Mouse (Mus musculus) hindbrain, postnatal 0 days (tissue): Measurements from ENCODE around the gene Fsd1l. TPM values are rescaled to one million over a fixed set of nuclear protein-coding genes. Genes with fewer than 3 reads are reported as not detected.
A peak's percentile ranks its signal among the peaks of the same experiment; 100 is the strongest.

Experiments
- ATAC-seq: fragments of 200-750 bp; cut with Nextera tagmentation; 2 replicates; pipeline ENCODE4 v1.8.0; 2017; ENCODE audit warnings: mild to moderate bottlenecking, moderate TSS enrichment, moderate library complexity
- DNase-seq: peaks from one replicate; pipeline ENCODE4 v3.0.0-alpha.2; 2015; ENCODE audit warnings: low spot score
- H3K27ac ChIP-seq: fragments of 300-500 bp; sonication (generic); 2 replicates; pipeline ENCODE4 v1.5.1; 2014; ENCODE audit warnings: mild to moderate bottlenecking
- H3K27me3 ChIP-seq: fragments of 300-500 bp; sonication (generic); 2 replicates; pipeline ENCODE4 v1.6.1; 2014; ENCODE audit warnings: low read length, mixed read lengths; ENCODE audit not compliant: insufficient read depth
- H3K36me3 ChIP-seq: fragments of 300-500 bp; sonication (generic); 2 replicates; pipeline ENCODE4 v1.6.1; 2014; ENCODE audit warnings: low read length, mixed read lengths; ENCODE audit not compliant: insufficient read depth
- H3K4me1 ChIP-seq: fragments of 300-500 bp; sonication (generic); 2 replicates; pipeline ENCODE4 v1.6.1; 2014; ENCODE audit warnings: antibody characterized with exemption, low read length, mixed read lengths; ENCODE audit not compliant: insufficient read depth
- H3K4me2 ChIP-seq: fragments of 300-500 bp; sonication (generic); 2 replicates; pipeline ENCODE4 v1.6.1; 2014; ENCODE audit warnings: low read depth, mild to moderate bottlenecking, low read length, moderate library complexity, mixed read lengths
- H3K4me3 ChIP-seq: fragments of 300-500 bp; sonication (generic); 2 replicates; pipeline ENCODE4 v1.5.1; 2014; ENCODE audit warnings: low read length
- H3K9ac ChIP-seq: fragments of 300-500 bp; sonication (generic); replicated peaks from 2 replicates; pipeline ENCODE4 v1.6.1; 2014; ENCODE audit warnings: mild to moderate bottlenecking, low read length, moderate library complexity, mixed read lengths
- H3K9me3 ChIP-seq: fragments of 300-500 bp; sonication (generic); 2 replicates; pipeline ENCODE4 v1.6.1; 2016; ENCODE audit warnings: low read length, mixed read lengths
- CTCF ChIP-seq: IDR thresholded peaks from 2 replicates; pipeline ENCODE4 v1.5.1; 2016; ENCODE audit warnings: antibody characterized with exemption, control low read depth, low read depth
- WGBS: fragments of 180-500 bp; shearing (Covaris S2); extraction: QIAGEN DNeasy Blood & Tissue Kit; methylation state at CpG from one replicate; pipeline ENCODE4 v1.1.7; 2014; 5-methylcytosine and 5-hydroxymethylcytosine counted together
- polyA plus RNA-seq: library from polyadenylated mRNA; unstranded; fragments of >200 nt; fragmentation: Nextera tagmentation; extraction: Ambion mirVana; gene quantifications from 2 replicates; pipeline ENCODE4 v1.2.1, GENCODE M21; 2015
- total RNA-seq: library from RNA; depleted of rRNA; stranded (reverse); fragments of >200 nt; gene quantifications from 2 replicates; pipeline ENCODE4 v1.2.3, GENCODE M21; 2014; rRNA removed

Fsd1l gene
- total RNA-seq, result 21.4 and 23.0 TPM in 2 replicates
- 22.1 and 22.6 TPM in 2 replicates for polyA plus RNA-seq

- ATAC-seq (peak; percentile 91), DNase-seq (peak; percentile 91)
- Histone ChIP-seq H3K36me3 (no peaks in the 10 kb centered on the region), H3K27me3 (no peaks in the 10 kb centered on the region), H3K4me1 (peaks cover 12% of the 10 kb centered on the region; the same call in 1 of the 2 replicates), H3K9ac (peak within 1 kb of the TSS; percentile 80), H3K4me2 (peak within 1 kb of the TSS; percentile 81), H3K4me3 (peak within 1 kb of the TSS; percentile 89), H3K9me3 (no peaks in the 10 kb centered on the region), H3K27ac (peak within 1 kb of the TSS; percentile 78)
- WGBS, result under 1% methylated on average over 56 of the region's 88 CpGs
- peak; percentile 44 for TF ChIP-seq CTCF
Measured at GRCm38 (mm10) chr4:53631316-53632010, at the start of gene Fsd1l. Gene Fsd1l, plus strand, starts transcription at chr4:53631471.

- no peak overlapping the region for H3K9ac ChIP-seq
- H3K4me3 ChIP-seq, result no peak overlapping the region
- no peaks in the 10 kb centered on the region for H3K4me1 ChIP-seq
- H3K36me3 ChIP-seq, result no peaks in the 10 kb centered on the region
- no peak for TF ChIP-seq CTCF
- no peaks in the 10 kb centered on the region for H3K27me3 ChIP-seq
- no peak for DNase-seq
- no peak for ATAC-seq
- H3K4me2 ChIP-seq, result no peak overlapping the region
- no peak overlapping the region for H3K27ac ChIP-seq
- H3K9me3 ChIP-seq, result no peaks in the 10 kb centered on the region
Measured at GRCm38 (mm10) chr4:53587676-53588075, 43.6 kb upstream of the Fsd1l start.

- Histone ChIP-seq H3K27me3 (no peaks in the 10 kb centered on the region), H3K9me3 (no peaks in the 10 kb centered on the region), H3K4me1 (no peaks in the 10 kb centered on the region), H3K4me3 (no peak overlapping the region), H3K4me2 (no peak overlapping the region), H3K9ac (no peak overlapping the region), H3K36me3 (no peaks in the 10 kb centered on the region), H3K27ac (no peak overlapping the region)
- no peak for ATAC-seq
- DNase-seq, result no peak
- no peak for TF ChIP-seq CTCF
- WGBS, result 85% methylated on average over 1 of the region's 1 CpGs
Measured at GRCm38 (mm10) chr4:53588936-53589335, 42.3 kb upstream of the Fsd1l start.

- H3K9me3 ChIP-seq, result no peaks in the 10 kb centered on the region
- no peak for ATAC-seq
- H3K4me3 ChIP-seq, result no peak overlapping the region
- H3K27me3 ChIP-seq, result no peaks in the 10 kb centered on the region
- H3K36me3 ChIP-seq, result no peaks in the 10 kb centered on the region
- H3K4me1 ChIP-seq, result no peaks in the 10 kb centered on the region
- no peak for DNase-seq
- H3K27ac ChIP-seq, result no peak overlapping the region
- no peak overlapping the region for H3K4me2 ChIP-seq
- 86% methylated on average over 4 of the region's 4 CpGs for WGBS
- TF ChIP-seq CTCF, result no peak
- H3K9ac ChIP-seq, result no peak overlapping the region
Measured at GRCm38 (mm10) chr4:53589466-53589865, 41.8 kb upstream of the Fsd1l start.

DNA sequence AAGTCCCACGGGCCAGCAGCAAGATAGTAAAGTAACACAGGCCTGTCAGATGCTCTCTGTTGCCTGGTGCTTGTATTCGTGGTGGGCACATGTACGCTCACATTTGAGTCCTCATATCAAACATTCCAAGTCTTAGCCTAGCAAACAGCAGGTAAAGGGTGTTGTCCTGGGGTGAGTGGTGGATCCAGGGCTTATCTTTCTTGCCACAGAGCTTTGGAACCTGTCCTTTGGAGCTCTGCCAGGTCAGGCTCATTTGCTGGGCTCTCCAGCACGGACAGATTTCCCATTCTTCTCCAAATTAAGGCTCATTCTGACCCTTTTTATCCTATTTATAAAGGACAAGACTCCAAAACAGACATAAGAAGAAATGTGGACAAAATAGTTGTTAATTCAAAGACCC lies 41.1 kb upstream of the Fsd1l start:
- Histone ChIP-seq H3K4me2 (no peak overlapping the region), H3K9me3 (no peaks in the 10 kb centered on the region), H3K36me3 (no peaks in the 10 kb centered on the region), H3K4me3 (no peak overlapping the region), H3K27ac (no peak overlapping the region), H3K27me3 (no peaks in the 10 kb centered on the region), H3K9ac (no peak overlapping the region), H3K4me1 (no peaks in the 10 kb centered on the region)
- 77% methylated on average over 4 of the region's 4 CpGs for WGBS
- ATAC-seq, result no peak
- no peak for TF ChIP-seq CTCF
- DNase-seq, result no peak

GRCm38 (mm10) chr4:53590691-53591447 lies 40.4 kb upstream of the Fsd1l start:
- no peaks in the 10 kb centered on the region for H3K4me1 ChIP-seq
- H3K9me3 ChIP-seq, result no peaks in the 10 kb centered on the region
- H3K27me3 ChIP-seq, result no peaks in the 10 kb centered on the region
- H3K4me2 ChIP-seq, result no peak overlapping the region
- ATAC-seq (no peak), DNase-seq (no peak)
- no peak overlapping the region for H3K27ac ChIP-seq
- 93% methylated on average over 7 of the region's 7 CpGs for WGBS
- no peak overlapping the region for H3K9ac ChIP-seq
- H3K36me3 ChIP-seq, result no peaks in the 10 kb centered on the region
- TF ChIP-seq CTCF, result no peak
- no peak overlapping the region for H3K4me3 ChIP-seq

GRCm38 (mm10) chr4:53591536-53591935 lies 39.7 kb upstream of the Fsd1l start:
- WGBS, result 73% methylated on average over 11 of the region's 11 CpGs
- Histone ChIP-seq H3K9ac (no peak overlapping the region), H3K4me2 (no peak overlapping the region), H3K4me1 (no peaks in the 10 kb centered on the region), H3K27me3 (no peaks in the 10 kb centered on the region), H3K27ac (no peak overlapping the region), H3K4me3 (no peak overlapping the region), H3K36me3 (no peaks in the 10 kb centered on the region), H3K9me3 (no peaks in the 10 kb centered on the region)
- DNase-seq, result no peak
- ATAC-seq, result no peak
- no peak for TF ChIP-seq CTCF
